Mouse (Mus musculus) liver, adult 2 months (tissue): ENCODE measurements at regions not wholly inside any gene's neighbourhood (a gene's known extent, or its start where the extent isn't known, plus 50 kb on each side); places are given as distances from the start of the nearest gene placed in this dataset.

Experiments used
- CTCF ChIP-seq: fragments of 200-500 bp; IDR thresholded peaks from 2 replicates; pipeline ENCODE4 v1.5.1; 2011; ENCODE audit warnings: low read depth, low read length, control low read depth
- POLR2A ChIP-seq: fragments of 200-500 bp; IDR thresholded peaks from 2 replicates; pipeline ENCODE4 v1.6.1; 2011; ENCODE audit warnings: low read length, control low read depth; ENCODE audit not compliant: insufficient read depth; ENCODE audit errors: extremely low read depth

GRCm38 (mm10) chr6:143528898-143529297, 361.9 kb downstream of the Etnk1 start:
- TF ChIP-seq CTCF (no peak), POLR2A (no peak)
